Mouse (Mus musculus) A20 (cell line): ENCODE results near the gene Krt42.
A peak's percentile ranks its signal among the peaks of the same experiment; 100 is the strongest.
"Not testable (repeated sequence)": the region's sequence is repeated elsewhere in the genome, so short reads cannot be mapped to it uniquely, and the experiment has no call there.

ENCODE experiments used
- DNase-seq: peaks from one replicate; pipeline ENCODE4 v3.0.0-alpha.2; 2011; ENCODE audit warnings: low read depth, low spot score

The Krt42 gene

DNA sequence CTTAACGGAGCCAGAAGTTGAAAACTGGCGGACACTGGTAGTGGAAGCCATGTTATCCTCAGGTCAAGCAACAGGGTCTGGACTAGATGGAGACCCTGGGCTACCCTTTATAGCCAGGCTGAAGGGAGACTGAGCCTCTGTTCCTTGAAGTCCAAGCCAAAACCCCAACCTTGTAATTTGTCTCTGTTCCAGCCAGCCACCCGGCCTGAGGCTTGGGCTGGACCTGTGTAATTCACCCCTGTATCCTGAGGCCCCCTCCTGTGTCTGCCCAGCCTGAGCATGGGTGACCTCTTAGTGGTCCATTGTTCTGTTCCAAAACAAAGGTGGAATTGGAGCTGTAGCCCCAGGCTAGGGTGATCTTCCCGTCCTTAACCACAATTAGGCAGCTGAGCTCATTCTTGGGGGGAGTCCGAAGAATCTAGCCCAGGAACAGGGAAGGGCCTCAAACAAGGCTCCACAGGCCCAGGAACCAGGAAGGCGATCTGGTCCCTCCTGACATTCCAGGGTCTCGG is at the start of gene Krt42:
Krt42 (minus strand) TSS at position 51 of the 512 bp plus-strand sequence.
- DNase-seq: no peak

DNA sequence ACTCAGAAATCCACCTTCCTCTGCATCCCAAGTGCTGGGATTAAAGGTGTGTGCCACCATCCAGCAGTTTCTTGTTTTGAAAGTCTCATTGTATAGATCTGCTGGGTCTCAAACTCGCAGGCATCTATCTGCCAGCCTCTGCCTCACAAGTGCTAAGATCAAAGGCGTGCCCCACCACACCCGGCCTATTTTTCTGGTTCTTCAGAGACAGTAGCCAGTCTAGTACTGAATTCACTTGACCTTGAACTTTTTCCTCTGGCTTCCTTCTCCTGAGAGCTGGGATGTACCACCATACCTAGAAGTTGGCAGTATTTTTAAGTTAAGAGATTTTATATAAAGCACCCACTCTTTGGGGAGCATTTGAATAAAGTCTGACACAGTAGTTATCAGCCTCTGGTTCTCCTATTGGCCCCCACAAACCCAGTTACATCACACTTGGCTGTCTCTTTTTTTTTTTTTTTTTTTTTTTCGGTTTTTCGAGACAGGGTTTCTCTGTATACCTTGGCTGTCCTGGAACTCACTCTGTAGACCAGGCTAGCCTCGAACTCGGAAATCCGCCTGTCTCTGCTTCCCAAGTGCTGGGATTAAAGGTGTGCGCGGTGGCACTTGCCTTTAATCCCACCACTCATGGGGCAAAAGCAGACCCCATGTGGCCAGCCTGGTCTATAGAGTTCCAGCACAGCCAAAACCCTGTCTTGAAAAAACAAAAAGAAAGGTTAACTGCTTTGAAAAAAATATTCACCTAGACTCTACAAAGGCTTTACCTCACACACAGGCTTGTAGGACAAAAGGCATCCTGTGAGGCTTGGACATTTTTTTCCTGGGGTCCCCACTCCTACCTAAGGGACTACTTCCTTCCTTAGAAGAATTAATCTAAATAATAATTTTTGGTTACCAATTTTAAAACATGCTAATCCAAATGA is 49.1 kb upstream of the Krt42 start:
- peak; percentile 8 for DNase-seq

DNA sequence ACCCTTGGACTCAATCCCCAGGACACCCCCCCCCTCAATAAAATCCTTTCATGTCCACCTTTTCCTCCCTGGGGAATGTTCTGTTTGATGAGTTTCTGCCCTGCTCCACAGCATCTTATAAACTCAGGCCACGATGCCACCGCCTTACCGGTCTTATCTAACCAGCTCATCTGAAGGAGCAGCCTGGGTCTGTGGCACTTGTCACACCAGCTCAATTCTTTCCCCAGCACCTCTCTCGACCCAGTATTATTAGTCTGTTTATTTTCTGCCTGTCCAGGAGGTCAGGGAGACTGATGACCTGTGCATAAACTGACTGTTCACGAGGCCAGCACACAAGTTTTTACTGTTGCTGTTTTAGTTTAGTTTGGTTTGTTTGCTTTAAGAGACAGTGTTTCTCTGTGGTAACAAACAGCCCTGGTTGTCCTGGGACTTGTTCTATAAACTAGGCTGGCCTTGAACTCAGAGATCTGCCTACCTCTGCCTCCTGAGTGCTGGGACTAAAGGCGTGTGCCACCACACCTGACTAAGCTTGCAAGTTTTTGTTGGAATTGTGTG is 48.2 kb upstream of the Krt42 start:
- DNase-seq: no peak

DNA sequence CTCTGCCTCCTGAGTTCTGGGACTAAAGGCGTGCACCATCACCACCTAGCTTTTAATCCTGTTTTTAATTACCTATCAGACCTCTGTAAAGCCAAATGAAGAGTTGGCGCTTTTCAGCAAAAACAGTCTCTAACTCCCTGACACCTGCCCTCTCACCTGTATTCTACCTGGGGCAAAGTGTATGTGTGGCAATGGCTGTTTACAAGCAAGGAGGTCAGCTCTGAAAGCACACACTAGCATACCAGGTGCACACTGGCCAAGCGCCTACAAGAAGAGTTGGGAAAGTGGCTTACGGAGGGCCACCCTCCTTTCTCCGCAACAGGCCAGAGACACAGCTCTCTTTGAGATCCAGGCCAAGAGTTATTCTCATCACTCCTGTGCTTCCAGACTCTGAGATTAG is 45.8 kb upstream of the Krt42 start:
- no peak for DNase-seq

DNA sequence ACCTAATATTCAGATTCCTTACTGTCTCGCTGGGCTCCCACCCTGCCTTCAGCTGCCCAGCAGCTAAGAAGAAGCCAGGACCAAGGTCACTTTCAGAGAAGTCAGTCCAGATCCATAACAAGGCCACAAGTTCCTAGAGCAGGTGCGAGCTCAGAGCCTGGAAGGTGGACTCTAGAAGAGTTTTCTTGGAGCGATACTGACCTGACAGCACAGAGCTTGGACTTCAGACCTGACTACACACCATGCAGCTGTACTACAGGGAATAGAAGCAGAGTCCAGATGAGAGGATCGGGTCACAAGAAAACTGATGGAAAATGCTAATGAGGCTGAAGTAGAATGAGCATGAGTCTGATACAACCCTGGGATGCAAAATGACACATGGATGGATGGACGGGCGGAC is 43.8 kb upstream of the Krt42 start:
- DNase-seq: no peak

DNA sequence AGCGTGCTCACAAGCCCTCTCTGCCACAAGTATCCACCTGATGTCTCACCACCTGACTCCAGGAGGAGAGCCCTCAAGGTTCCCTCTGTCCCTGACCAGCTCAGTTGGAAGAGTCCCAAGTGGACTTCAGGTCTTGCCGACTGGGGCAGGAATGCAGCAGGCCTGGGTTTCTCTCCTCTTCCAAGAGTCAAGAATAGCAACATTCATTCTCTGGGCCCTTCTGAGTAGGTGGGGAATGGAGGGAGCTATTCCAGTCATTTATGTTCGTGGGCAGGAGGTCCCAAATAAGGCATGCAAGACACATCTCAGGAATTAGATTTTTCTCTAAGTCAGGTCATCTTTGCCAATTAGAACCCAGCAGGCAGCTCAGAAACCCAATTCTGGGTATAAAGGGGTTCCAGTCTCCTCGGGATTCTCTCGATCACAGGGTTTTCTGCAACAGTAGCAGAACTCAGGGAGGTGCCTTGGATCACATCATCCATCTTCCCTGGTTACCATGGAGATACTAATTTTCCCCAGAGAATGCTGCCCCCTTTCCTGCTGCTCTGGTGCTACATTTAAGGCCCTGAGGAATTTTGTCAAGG is 42.5 kb upstream of the Krt42 start:
- no peak for DNase-seq

DNA sequence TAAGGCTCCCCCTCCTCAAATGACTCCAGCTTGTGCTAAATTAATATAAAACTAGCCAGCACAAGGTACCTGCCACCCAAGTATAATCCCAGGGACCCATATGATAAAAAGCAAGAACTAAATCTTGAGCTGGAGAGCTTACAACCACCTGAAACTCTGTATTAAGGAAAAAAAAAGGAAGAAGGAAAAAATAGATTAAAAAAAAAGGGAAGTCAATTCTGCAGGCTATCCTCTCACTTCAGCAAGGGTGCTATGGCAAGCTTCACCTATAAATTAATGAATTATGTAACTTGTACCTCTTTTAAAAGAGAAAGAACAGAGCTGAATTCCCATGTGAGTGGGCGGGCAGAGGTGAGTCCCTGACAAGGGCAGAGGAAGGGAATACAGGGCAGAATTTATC is 42.0 kb upstream of the Krt42 start:
- no peak for DNase-seq

DNA sequence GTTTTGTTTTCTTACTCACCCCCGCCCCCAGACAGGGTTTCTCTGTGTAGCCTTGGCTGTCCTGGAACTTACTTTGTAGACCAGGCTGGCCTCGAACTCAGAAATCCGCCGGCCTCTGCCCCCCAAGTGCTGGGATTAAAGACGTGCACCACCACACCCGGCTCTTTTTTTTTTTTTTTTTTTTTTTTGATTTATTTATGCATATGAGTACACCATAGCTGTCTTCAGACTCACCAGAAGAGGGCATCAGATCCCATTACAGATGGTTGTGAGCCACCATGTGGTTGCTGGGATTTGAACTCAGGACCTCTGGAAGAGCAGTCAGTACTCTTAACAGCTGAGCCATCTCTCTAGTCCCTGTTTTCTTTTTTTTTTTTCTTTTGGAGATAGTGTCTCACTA is 39.0 kb upstream of the Krt42 start:
- not testable (repeated sequence) for DNase-seq

DNA sequence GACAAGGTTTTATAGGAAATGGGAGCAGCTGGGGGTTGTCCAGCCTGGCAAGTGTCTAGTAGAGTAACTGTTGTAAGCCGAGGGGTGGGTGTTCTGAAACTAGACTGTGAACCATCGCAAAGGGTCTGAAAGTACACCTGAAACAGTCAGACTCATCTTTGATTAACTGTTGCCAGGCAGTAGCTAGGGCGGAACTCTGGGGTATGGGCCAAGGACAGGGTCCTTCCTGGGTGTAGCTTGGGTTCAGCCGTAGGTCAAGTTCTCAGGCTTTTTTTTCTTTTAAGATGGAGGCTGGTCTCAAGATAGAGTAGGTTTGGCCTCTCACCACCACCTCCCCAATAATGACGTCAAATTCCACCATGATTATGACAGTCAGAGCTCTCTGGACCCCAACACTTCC is 38.2 kb upstream of the Krt42 start:
- DNase-seq: no peak

DNA sequence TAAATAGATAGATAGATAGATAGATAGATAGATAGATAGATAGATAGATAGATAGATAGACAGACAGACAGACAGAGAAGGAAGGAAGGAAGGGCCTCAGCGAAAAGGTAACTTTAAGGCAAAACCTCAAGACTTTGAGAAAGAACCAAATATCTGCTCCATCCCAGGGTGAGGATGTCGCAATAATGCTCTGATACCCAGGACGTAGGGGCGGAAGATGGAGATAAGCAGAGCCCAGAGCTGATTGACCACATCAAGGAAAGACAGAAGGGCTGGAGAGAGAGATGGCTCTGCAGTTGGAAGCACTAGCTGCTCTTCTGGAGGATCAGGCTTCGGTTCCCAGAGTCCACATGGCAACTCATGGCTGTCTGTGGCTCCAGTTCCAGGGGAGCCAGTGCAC is 31.6 kb upstream of the Krt42 start:
- DNase-seq: no peak

DNA sequence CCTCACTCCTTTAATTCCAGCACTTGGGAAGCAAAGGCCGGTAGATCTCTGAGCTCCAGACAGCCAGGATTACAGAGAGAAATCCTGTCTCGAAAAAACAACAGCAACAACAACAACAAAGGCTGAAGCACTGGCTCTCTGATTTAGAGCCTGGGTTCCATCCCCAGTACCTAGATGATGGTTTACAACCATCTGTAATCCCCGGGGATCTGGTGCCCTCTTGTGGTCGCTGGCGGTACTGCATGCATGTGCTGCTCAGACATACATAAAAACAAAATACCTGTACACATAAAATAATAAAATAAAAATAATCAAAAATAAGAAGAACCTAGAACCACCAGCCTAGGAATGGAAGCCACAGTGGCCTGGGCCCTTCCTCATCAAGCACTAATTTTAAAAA is 30.6 kb upstream of the Krt42 start:
- DNase-seq: peak; percentile 66

DNA sequence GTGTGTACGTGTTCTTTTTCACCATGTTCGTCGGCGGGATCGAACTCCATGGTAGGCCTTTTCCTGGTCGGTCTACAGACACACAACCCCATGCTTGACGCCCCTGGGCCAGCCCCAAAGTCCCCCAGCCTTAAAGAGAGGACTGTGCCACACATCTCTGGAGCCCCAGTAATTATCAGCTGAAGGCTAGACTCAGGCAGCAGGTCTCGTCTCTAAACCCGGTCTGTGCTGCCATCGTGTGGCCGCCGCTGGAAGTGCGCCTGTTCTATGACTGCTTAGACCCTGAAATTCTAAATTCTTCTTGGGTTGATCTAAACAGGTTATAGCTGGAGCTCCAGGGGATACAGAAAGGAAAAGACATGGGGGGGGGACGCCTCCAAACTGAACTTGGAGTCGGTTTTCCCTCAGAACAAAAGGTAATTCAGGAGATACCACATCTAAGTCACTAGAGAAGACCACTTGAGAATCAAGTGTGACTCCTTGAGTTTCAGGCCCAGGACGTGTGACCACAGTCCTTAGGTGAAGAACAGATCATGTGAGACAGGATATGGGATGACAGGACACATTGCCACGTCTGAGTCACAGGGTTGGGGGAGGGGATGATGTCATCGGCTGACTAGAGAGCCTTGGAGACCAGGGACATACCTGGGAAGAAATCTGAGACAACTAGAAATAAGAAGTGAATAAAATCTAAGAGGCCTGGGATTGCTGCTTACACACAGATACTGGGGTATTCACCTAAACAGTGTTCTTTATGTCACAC is 28.8 kb upstream of the Krt42 start:
- peak; percentile 76 for DNase-seq

DNA sequence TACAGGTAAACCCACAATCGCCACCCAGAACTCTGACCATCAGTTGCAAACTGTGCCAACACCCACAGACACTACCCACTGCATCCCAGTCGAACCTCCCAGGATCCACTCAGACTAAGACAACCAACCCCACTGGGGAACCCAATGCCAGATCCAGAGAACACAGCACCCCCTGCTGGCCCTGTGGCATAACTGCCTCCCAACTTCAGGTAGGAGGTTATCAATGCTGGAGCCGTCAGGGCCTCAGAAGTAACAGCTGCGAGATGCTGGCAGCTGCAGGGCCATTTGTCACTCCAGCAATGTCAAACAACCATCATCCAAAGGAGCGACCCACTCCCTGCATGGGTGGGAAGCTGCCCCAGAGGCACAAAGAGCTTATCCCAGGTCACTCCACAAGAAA is 28.1 kb upstream of the Krt42 start:
- DNase-seq: peak; percentile 33

DNA sequence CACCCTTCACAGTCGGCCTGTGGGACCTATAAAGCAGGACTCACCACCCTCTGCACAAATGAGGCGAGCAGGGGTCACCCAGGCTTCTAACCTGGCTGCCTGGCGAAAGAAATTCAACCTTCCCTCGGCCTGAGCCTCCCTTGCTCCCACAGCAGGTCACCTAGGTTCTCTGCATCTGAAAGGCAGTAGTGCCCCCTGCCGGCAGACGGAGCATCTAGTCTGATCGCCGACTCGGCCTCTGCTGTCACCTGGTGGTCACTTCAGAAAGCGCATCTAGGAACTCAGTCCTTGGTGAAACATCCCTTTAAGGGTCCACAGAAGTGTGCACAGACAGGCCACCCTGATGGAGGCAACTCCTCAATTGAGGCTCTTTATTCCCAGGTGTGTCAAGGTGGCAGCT is 25.6 kb upstream of the Krt42 start:
- peak; percentile 82 for DNase-seq

DNA sequence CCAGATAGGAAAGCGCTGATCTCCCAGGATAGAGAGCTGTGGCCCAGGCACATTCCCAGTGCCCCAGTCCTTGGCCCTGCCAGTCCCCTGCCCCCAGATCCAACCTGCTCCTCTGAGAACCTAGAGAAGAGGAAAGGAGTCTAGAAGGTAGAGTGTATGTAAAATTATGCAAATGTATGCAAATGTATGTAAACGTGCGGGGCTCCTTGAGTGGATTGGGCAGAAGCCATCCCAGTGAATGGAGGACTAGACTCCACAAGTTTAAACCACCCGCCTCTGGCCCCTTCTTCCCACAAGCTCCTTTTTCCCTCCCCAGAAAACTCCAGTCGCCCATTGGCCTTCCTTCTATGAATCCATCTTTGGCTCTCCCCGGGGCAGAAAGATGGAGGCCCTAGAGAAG is 23.2 kb upstream of the Krt42 start:
- no peak for DNase-seq

DNA sequence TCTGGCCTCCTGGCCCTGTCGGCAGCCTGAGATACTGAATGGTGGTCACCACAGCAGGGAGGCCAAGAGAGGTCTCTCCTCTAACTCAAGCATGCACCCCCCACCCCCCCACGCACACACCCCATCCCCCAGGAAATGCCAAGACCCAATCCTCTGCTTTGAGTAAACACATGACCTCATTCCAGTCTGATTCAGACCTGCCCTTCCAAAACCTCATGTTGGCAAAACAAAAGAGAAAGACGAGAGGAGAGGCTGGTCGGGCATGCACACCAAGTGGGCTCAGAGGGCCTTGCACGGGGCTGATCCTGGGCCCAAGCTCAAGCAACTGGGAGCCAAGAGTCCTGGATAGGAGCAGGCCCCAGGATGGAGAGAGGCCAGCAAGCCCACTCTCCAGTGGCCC is 20.6 kb upstream of the Krt42 start:
- no peak for DNase-seq

DNA sequence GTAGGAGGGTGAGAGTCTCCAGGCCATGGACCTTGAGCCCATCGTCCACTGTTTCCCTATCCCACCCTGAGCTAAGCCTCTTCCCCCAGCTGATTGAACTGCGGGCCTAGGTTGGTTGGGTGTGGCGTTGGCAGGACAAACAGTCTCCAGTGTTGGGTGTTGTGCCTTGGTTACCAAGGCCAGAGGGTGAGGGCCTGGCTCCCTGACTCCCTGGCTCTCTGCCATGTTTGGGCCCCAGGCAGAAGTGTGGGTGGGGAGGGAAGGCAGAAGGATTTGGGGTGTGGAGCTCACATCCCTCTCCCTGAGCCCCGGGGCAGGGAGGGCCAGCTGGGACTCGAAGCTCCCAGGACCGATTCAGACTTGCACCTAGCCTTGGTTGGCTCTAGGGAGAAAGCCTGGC is 19.3 kb upstream of the Krt42 start:
- no peak for DNase-seq

DNA sequence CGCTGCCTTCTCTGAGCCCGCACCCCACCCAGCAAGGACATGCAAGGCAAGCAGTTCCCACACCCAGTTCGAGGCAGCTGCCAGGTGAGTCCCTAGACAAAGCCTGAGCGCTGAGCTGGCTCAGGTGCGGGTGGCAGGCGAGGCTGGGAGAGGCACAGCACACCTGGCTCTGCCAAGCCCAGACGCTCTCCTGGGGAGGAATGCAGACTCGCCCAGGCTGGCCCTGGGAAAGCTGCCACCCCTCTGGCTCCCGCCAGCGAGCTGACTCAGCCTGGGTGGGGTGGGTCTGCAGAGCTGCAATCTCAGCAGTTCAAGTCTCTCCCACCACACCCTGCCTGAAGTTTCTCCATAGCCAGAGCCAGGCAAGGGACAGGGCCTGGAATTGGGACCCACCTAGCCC is 17.4 kb upstream of the Krt42 start:
- no peak for DNase-seq

DNA sequence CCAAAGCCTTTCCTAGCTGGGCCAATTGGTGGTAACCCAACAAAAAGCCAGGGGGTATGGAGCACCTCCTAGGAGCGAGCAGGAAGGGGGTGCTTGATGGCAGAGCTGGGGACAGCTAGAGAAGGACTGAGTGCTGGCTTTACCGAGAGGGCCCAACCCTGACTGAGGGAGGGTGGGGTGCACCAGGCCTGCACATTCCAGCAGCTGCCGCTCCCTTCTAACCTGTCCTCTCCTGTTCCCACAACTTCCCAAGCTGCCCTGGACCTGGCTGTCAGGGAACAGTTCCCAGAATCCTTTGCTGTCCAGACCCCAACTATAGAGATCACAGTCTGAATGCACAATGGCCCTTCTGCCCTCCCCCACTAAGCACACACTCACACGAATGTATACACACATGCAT is 15.3 kb upstream of the Krt42 start:
- DNase-seq: no peak

DNA sequence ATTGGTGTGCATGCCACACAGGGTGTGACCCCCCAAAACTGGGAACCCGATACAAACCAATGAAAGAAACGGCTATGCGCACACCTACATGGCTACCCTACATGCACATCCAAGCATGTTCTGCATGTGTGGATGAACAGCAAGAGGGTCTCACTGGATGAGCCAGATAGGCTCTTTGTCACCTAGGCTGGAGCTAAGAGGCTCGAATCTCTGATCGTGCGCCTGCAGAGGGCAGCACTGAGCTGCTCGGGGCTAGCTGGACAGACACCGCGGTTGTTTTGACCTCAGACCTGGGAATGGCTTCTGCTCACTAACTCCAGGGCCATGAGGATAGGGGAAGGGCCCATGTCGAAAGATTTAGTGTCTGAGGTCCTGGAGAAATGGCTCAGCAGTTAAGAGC is 12.9 kb upstream of the Krt42 start:
- DNase-seq: peak; percentile 73

DNA sequence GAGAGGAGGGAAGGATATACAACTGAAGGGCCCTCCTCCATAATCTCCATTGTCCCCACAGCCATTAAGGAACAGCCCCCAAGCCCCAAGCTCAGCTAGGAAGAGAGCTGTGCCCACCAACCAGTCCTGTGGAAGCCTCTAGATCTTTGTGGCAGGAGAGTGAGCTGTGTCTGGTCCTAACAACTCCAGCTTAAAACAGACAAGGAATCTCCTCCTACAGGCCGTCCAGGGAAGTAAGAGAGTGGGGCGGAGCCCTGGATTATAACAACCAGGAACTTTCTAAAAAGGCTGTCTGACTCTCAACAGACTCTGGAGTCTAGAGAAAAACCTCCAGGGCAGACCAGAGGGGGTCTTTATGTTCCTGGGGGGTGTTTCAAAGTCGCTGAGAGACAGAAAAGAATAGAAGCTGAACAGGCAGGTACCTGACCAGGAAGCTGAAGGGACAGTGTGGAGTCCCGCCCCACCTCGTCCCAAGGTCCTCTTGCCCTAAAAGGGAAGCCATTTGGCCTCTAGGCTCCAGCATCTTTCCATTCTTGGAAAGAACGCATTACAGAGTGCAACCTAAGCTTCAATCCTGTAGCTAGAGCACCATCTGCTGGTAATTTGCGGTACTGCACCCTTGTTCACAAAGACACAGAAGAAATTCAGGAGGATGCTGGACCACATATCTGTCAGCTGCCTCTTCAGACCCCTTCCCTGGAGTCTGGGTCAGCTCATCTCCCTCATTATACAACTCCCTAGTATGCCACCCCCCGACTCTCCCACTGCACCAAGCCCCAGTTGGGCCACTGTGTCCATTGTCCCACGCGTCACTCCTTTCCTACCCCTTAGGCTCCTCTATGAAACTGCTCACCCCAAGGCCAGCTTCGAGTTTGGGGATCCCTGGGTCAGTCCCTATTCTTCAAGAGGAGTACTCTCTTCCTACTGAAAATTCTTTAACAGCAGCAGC is 12.2 kb upstream of the Krt42 start:
- DNase-seq: peak; percentile 69
